Mouse (Mus musculus): ENCODE results near the gene Srpx2.

DNA sequence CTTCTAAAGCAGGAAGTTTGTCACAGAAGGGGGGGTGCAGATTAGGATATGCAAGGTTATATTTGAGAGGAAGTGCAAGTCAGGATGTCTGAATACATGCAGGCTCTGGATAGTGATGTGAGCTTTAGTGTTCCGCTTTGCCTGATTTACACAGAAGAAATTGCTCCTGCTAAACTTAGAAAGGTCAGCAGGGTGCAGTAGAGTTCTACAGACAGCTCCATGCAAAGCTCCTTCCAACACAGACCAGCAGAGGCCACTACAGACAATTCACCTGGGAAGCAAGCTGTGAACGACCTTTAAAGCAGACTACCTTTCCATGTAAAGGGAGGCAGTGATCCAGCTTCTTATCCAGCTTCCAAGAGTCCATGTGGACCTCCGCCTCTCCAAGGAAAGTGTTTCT, 39.2 kb downstream of the Srpx2 start:
- TF ChIP-seq CTCF (IDR thresholded peaks at IDR 0.05; ENCODE audit: insufficient read depth, low read depth, low read length) (no peak), POLR2A (IDR thresholded peaks at IDR 0.05; ENCODE audit: insufficient read depth, low read depth, low read length) (no peak)

Data from olfactory bulb, adult 2 months (tissue).